Mouse (Mus musculus) myocyte (in vitro differentiated cells): ENCODE measurements at regions not wholly inside any gene's neighbourhood (a gene's known extent, or its start where the extent isn't known, plus 50 kb on each side); places are given as distances from the start of the nearest gene placed in this dataset.

Source experiments
- H3K27me3 ChIP-seq: one replicate; pipeline ENCODE4 v1.6.1; 2011; ENCODE audit not compliant: control insufficient read depth, insufficient read depth, insufficient read length
- H3K36me3 ChIP-seq: one replicate; pipeline ENCODE4 v1.6.1; 2011; ENCODE audit not compliant: control insufficient read depth, insufficient read depth
- H3K4me2 ChIP-seq: one replicate; pipeline ENCODE4 v1.6.1; 2011; ENCODE audit warnings: low read depth, control low read depth
- H3K4me3 ChIP-seq: one replicate; pipeline ENCODE4 v1.5.1; 2011; ENCODE audit warnings: mild to moderate bottlenecking, control low read depth, moderate library complexity
- H3K79me2 ChIP-seq: one replicate; pipeline ENCODE4 v1.6.1; 2011; ENCODE audit not compliant: control insufficient read depth, insufficient read depth
- H3ac ChIP-seq: one replicate; pipeline ENCODE4 v1.6.1; 2011; ENCODE audit not compliant: control insufficient read depth, insufficient read length
- CEBPB ChIP-seq: IDR thresholded peaks from 2 replicates; pipeline ENCODE4 v1.6.1; 2011; ENCODE audit warnings: mild to moderate bottlenecking, moderate library complexity; ENCODE audit not compliant: poor library complexity, insufficient read depth, severe bottlenecking
- E2F4 ChIP-seq: IDR thresholded peaks from one replicate; pipeline ENCODE4 v1.6.1; 2011; ENCODE audit warnings: mild to moderate bottlenecking, control low read depth, moderate library complexity; ENCODE audit not compliant: insufficient read depth
- MAX ChIP-seq: IDR thresholded peaks from one replicate; pipeline ENCODE4 v1.6.1; 2011; ENCODE audit warnings: low read depth, mild to moderate bottlenecking, control low read depth
- MYOD1 ChIP-seq, 3 experiments: IDR thresholded peaks; one replicate each; pipeline ENCODE4 v1.6.1; 2011; ENCODE audit warnings: control low read depth in 2 of 3, low read depth in 2 of 3, mild to moderate bottlenecking in 2 of 3, moderate library complexity in 1 of 3; ENCODE audit not compliant: insufficient read length in 2 of 3, control insufficient read depth in 1 of 3
- MYOG ChIP-seq, 3 experiments: IDR thresholded peaks; one replicate each; pipeline ENCODE4 v1.6.1; 2011; ENCODE audit warnings: control low read depth in 2 of 3, low read depth in 2 of 3, mild to moderate bottlenecking in 2 of 3; ENCODE audit not compliant: insufficient read length in 2 of 3, control insufficient read depth in 1 of 3, insufficient read depth in 1 of 3
- POLR2A ChIP-seq: IDR thresholded peaks from one replicate; pipeline ENCODE4 v1.6.1; 2011; ENCODE audit warnings: low read depth, mild to moderate bottlenecking, control low read depth, moderate library complexity; ENCODE audit not compliant: insufficient read length
- POLR2AphosphoS2 ChIP-seq: IDR thresholded peaks from one replicate; pipeline ENCODE4 v1.6.1; 2011; ENCODE audit warnings: low read depth, control low read depth; ENCODE audit not compliant: insufficient read length
- REST ChIP-seq: IDR thresholded peaks from one replicate; pipeline ENCODE4 v1.6.1; 2011; ENCODE audit warnings: mild to moderate bottlenecking, control low read depth, moderate library complexity; ENCODE audit not compliant: insufficient read depth, insufficient read length
- SRF ChIP-seq: IDR thresholded peaks from one replicate; pipeline ENCODE4 v1.6.1; 2011; ENCODE audit warnings: low read depth; ENCODE audit not compliant: control insufficient read depth, insufficient read length
- TCF12 ChIP-seq: IDR thresholded peaks from one replicate; pipeline ENCODE4 v1.6.1; 2011; ENCODE audit warnings: mild to moderate bottlenecking, control low read depth; ENCODE audit not compliant: poor library complexity, insufficient read depth, severe bottlenecking
- TCF3 ChIP-seq: IDR thresholded peaks from one replicate; pipeline ENCODE4 v1.6.1; 2011; ENCODE audit warnings: low read depth, control low read depth; ENCODE audit not compliant: insufficient read length
- USF1 ChIP-seq: IDR thresholded peaks from one replicate; pipeline ENCODE4 v1.6.1; 2011; ENCODE audit warnings: low read depth, mild to moderate bottlenecking, control low read depth, moderate library complexity

GRCm38 (mm10) chr7:95313667-95314066, 857.4 kb upstream of the Tenm4 start:
- Histone ChIP-seq H3ac (no peak overlapping the region), H3K27me3 (no peaks in the 10 kb centered on the region), H3K4me2 (no peak overlapping the region), H3K79me2 (no peaks in the 10 kb centered on the region), H3K4me3 (no peak overlapping the region), H3K36me3 (no peaks in the 10 kb centered on the region)
- TF ChIP-seq TCF3 (no peak), CEBPB (no peak), MYOG (IDR thresholded peaks at IDR 0.05; ENCODE audit: control insufficient read depth in 1 of 3, insufficient read depth in 1 of 3, insufficient read length in 2 of 3, low read depth in 2 of 3) (no peak), MYOD1 (IDR thresholded peaks at IDR 0.05; ENCODE audit: control insufficient read depth in 1 of 3, insufficient read length in 2 of 3, low read depth in 2 of 3) (no peak), E2F4 (no peak), TCF12 (no peak), POLR2A (no peak), POLR2AphosphoS2 (no peak), REST (no peak)

- Histone ChIP-seq H3K4me3 (no peak overlapping the region), H3K36me3 (no peaks in the 10 kb centered on the region), H3K4me2 (no peak overlapping the region), H3ac (no peak overlapping the region), H3K79me2 (no peaks in the 10 kb centered on the region), H3K27me3 (no peaks in the 10 kb centered on the region)
- TF ChIP-seq MAX, result no peak
- no peak for TF ChIP-seq USF1
- no peak for TF ChIP-seq TCF3
- TF ChIP-seq POLR2A, result no peak
- TF ChIP-seq E2F4, result no peak
Measured at GRCm38 (mm10) chr7:95323084-95323483, 848.0 kb upstream of the Tenm4 start.

- Histone ChIP-seq H3K79me2 (no peaks in the 10 kb centered on the region), H3K4me2 (no peak overlapping the region), H3K27me3 (no peaks in the 10 kb centered on the region), H3K4me3 (no peak overlapping the region), H3ac (no peak overlapping the region), H3K36me3 (no peaks in the 10 kb centered on the region)
- no peak for TF ChIP-seq E2F4
- TF ChIP-seq MAX, result no peak
- no peak for TF ChIP-seq MYOD1 (IDR thresholded peaks at IDR 0.05; ENCODE audit: control insufficient read depth in 1 of 3, insufficient read length in 2 of 3, low read depth in 2 of 3)
- no peak for TF ChIP-seq SRF
- TF ChIP-seq CEBPB, result no peak
- TF ChIP-seq MYOG (IDR thresholded peaks at IDR 0.05; ENCODE audit: control insufficient read depth in 1 of 3, insufficient read depth in 1 of 3, insufficient read length in 2 of 3, low read depth in 2 of 3), result no peak
- TF ChIP-seq TCF3, result no peak
Measured at GRCm38 (mm10) chr7:95324939-95325338, 846.1 kb upstream of the Tenm4 start.

- Histone ChIP-seq H3K4me2 (no peak overlapping the region), H3ac (no peak overlapping the region), H3K79me2 (no peaks in the 10 kb centered on the region), H3K36me3 (no peaks in the 10 kb centered on the region), H3K4me3 (no peak overlapping the region), H3K27me3 (no peaks in the 10 kb centered on the region)
- TF ChIP-seq E2F4 (no peak), CEBPB (no peak), MYOG (IDR thresholded peaks at IDR 0.05; ENCODE audit: control insufficient read depth in 1 of 3, insufficient read depth in 1 of 3, insufficient read length in 2 of 3, low read depth in 2 of 3) (no peak), SRF (no peak), USF1 (no peak), REST (no peak), MAX (no peak), MYOD1 (IDR thresholded peaks at IDR 0.05; ENCODE audit: control insufficient read depth in 1 of 3, insufficient read length in 2 of 3, low read depth in 2 of 3) (no peak), POLR2AphosphoS2 (no peak), TCF3 (no peak), TCF12 (no peak)
Measured at GRCm38 (mm10) chr7:95332037-95332436, 839.0 kb upstream of the Tenm4 start.

GRCm38 (mm10) chr7:95350185-95350803, 820.8 kb upstream of the Tenm4 start:
- TF ChIP-seq TCF12, result no peak
- no peak for TF ChIP-seq USF1
- no peak for TF ChIP-seq E2F4
- TF ChIP-seq SRF, result no peak
- TF ChIP-seq POLR2A, result no peak
- no peak for TF ChIP-seq CEBPB
- no peak for TF ChIP-seq REST
- no peak for TF ChIP-seq POLR2AphosphoS2
- no peak for TF ChIP-seq MAX
- TF ChIP-seq TCF3, result no peak
- TF ChIP-seq MYOG (IDR thresholded peaks at IDR 0.05; ENCODE audit: control insufficient read depth in 1 of 3, insufficient read depth in 1 of 3, insufficient read length in 2 of 3, low read depth in 2 of 3), result no peak
- no peak for TF ChIP-seq MYOD1 (IDR thresholded peaks at IDR 0.05; ENCODE audit: control insufficient read depth in 1 of 3, insufficient read length in 2 of 3, low read depth in 2 of 3)
- Histone ChIP-seq H3K4me3 (no peak overlapping the region), H3K27me3 (no peaks in the 10 kb centered on the region), H3K36me3 (no peaks in the 10 kb centered on the region), H3K4me2 (no peak overlapping the region), H3ac (no peak overlapping the region), H3K79me2 (no peaks in the 10 kb centered on the region)
